Mouse (Mus musculus): ENCODE measurements around the gene Vsx1.
A peak's percentile ranks its signal among the peaks of the same experiment; 100 is the strongest.

Vsx1 gene

GRCm38 (mm10) chr2:150667820-150668766, 21.1 kb downstream of the Vsx1 start, which contains the start of gene Acss1:
Gene Acss1 (minus strand): TSS chr2:150668500.
- peak; percentile 39 for DNase-seq (ENCODE audit: low read depth, low spot score)

- no peak for DNase-seq (ENCODE audit: low read depth, low spot score)
These were observed 21.9 kb downstream of the Vsx1 start for GRCm38 (mm10) chr2:150667065-150667819.

- no peak for DNase-seq (ENCODE audit: low read depth, low spot score)
These were observed 22.5 kb downstream of the Vsx1 start for GRCm38 (mm10) chr2:150666723-150667064.

- DNase-seq (ENCODE audit: low read depth, low spot score), result no peak
These were observed 23.4 kb downstream of the Vsx1 start for GRCm38 (mm10) chr2:150665534-150666451.

- DNase-seq (ENCODE audit: low read depth, low spot score), result no peak
These were observed 24.2 kb downstream of the Vsx1 start for GRCm38 (mm10) chr2:150665006-150665405.

- DNase-seq (ENCODE audit: low read depth, low spot score), result peak; percentile 31
These were observed 24.8 kb downstream of the Vsx1 start for GRCm38 (mm10) chr2:150664152-150664920.

GRCm38 (mm10) chr2:150663255-150663654, 25.9 kb downstream of the Vsx1 start:
- DNase-seq (ENCODE audit: low read depth, low spot score), result no peak

GRCm38 (mm10) chr2:150662007-150662406, 27.2 kb downstream of the Vsx1 start:
- DNase-seq (ENCODE audit: low read depth, low spot score), result no peak

- DNase-seq (ENCODE audit: low read depth, low spot score), result peak; percentile 56
These were observed 28.3 kb downstream of the Vsx1 start for GRCm38 (mm10) chr2:150660668-150661451.

- peak; percentile 62 for DNase-seq (ENCODE audit: low read depth, low spot score)
These were observed 29.1 kb downstream of the Vsx1 start for GRCm38 (mm10) chr2:150660049-150660448.

- peak; percentile 89 for DNase-seq (ENCODE audit: low read depth, low spot score)
These were observed 32.0 kb downstream of the Vsx1 start for GRCm38 (mm10) chr2:150656975-150657768.

GRCm38 (mm10) chr2:150656112-150656511, 33.0 kb downstream of the Vsx1 start:
- DNase-seq (ENCODE audit: low read depth, low spot score), result no peak

- DNase-seq (ENCODE audit: low read depth, low spot score), result no peak
These were observed 33.9 kb downstream of the Vsx1 start for GRCm38 (mm10) chr2:150655290-150655689.

- DNase-seq (ENCODE audit: low read depth, low spot score), result no peak
These were observed 34.3 kb downstream of the Vsx1 start for GRCm38 (mm10) chr2:150654814-150655213.

GRCm38 (mm10) chr2:150651366-150651765, 37.8 kb downstream of the Vsx1 start:
- DNase-seq (ENCODE audit: low read depth, low spot score), result no peak

GRCm38 (mm10) chr2:150650511-150651074, 38.6 kb downstream of the Vsx1 start:
- peak; percentile 45 for DNase-seq (ENCODE audit: low read depth, low spot score)

- DNase-seq (ENCODE audit: low read depth, low spot score), result no peak
These were observed 40.8 kb downstream of the Vsx1 start for GRCm38 (mm10) chr2:150648300-150648895.

GRCm38 (mm10) chr2:150647681-150648299, 41.4 kb downstream of the Vsx1 start:
- no peak for DNase-seq (ENCODE audit: low read depth, low spot score)
